Mouse (Mus musculus): Measurements from ENCODE around the gene Cideb.

DNA sequence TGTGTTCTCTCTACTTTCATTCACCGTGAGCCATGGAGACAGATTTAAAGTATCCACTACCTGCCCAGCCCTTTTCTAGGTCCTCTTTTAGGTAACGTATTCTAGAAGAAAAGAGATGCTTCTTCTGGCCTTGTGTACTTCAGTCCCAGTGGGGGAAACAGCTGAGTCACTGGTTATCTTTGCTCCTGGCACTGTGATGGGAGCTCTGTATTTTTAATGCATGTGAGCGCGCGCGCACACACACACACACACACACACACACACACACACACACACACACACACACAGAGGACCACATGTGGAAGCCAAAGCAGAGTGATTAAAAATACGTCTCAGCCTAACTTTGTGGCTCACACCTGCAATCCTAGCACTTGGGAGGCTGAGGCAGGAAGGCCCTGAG is 34.8 kb downstream of the Cideb start:
- TF ChIP-seq MYOD1 (IDR thresholded peaks at IDR 0.05; ENCODE audit: control insufficient read depth in 1 of 3, insufficient read length in 2 of 3, low read depth in 2 of 3) (no peak), MAX (IDR thresholded peaks at IDR 0.05; ENCODE audit: low read depth) (no peak), POLR2A (IDR thresholded peaks at IDR 0.05; ENCODE audit: insufficient read length, low read depth) (no peak)
